Mouse (Mus musculus) MEL (cell line): Measurements from ENCODE around the gene 2010003K11Rik. TPM values are rescaled to one million over a fixed set of nuclear protein-coding genes. Genes with fewer than 3 reads are reported as not detected.

Source experiments
- DNase-seq: peaks from one replicate; pipeline ENCODE4 v3.0.0; 2011; ENCODE audit warnings: low read depth, low spot score
- H3K27ac ChIP-seq: 2 replicates; pipeline ENCODE4 v1.5.1; 2012; ENCODE audit warnings: low read depth, mild to moderate bottlenecking, control low read depth, low read length, moderate library complexity; ENCODE audit not compliant: control insufficient read depth
- H3K27me3 ChIP-seq, 2 experiments: fragments of 150-350 bp in 1 of 2; sonication (generic) in 1 of 2; 2 replicates each; pipeline ENCODE4 v1.6.1; 2012; ENCODE audit warnings: low read length in 2 of 2, mild to moderate bottlenecking in 2 of 2, improper control_type of control experiment in 1 of 2, moderate library complexity in 1 of 2; ENCODE audit not compliant: insufficient read depth in 2 of 2, control insufficient read depth in 1 of 2
- H3K36me3 ChIP-seq, 2 experiments: 2 replicates each; pipeline ENCODE4 v1.6.1; 2012 to 2014; ENCODE audit warnings: low read length in 2 of 2, improper control_type of control experiment in 1 of 2, inconsistent platforms in 1 of 2, mild to moderate bottlenecking in 1 of 2; ENCODE audit not compliant: insufficient read depth in 2 of 2, control insufficient read depth in 1 of 2
- H3K4me1 ChIP-seq, 2 experiments: fragments of 150-350 bp in 1 of 2; sonication (generic) in 1 of 2; 2 replicates each; pipeline ENCODE4 v1.6.1; 2012; ENCODE audit warnings: low read length in 2 of 2, improper control_type of control experiment in 1 of 2, mild to moderate bottlenecking in 1 of 2; ENCODE audit not compliant: insufficient read depth in 2 of 2, control insufficient read depth in 1 of 2
- H3K4me3 ChIP-seq, 2 experiments: fragments of 150-350 bp in 1 of 2; sonication (generic) in 1 of 2; 2 replicates each; pipeline ENCODE4 v1.5.1; 2012; ENCODE audit warnings: low read depth in 2 of 2, low read length in 2 of 2, mild to moderate bottlenecking in 2 of 2, moderate library complexity in 2 of 2, control low read depth in 1 of 2, improper control_type of control experiment in 1 of 2; ENCODE audit not compliant: control insufficient read depth in 1 of 2, insufficient read depth in 1 of 2
- H3K79me2 ChIP-seq: 2 replicates; pipeline ENCODE4 v1.6.1; 2012; ENCODE audit warnings: mild to moderate bottlenecking, low read length, moderate library complexity; ENCODE audit not compliant: control insufficient read depth, poor library complexity, insufficient read depth
- H3K9ac ChIP-seq: 2 replicates; pipeline ENCODE4 v1.6.1; 2012; ENCODE audit warnings: low read depth, mild to moderate bottlenecking, control low read depth, low read length, moderate library complexity; ENCODE audit not compliant: control insufficient read depth, poor library complexity, severe bottlenecking
- H3K9me3 ChIP-seq: fragments of 150-350 bp; sonication (generic); replicated peaks from 2 replicates; pipeline ENCODE4 v1.6.1; 2012; ENCODE audit warnings: mild to moderate bottlenecking, low read length, improper control_type of control experiment, moderate library complexity; ENCODE audit not compliant: insufficient read depth
- BHLHE40 ChIP-seq: IDR thresholded peaks from 2 replicates; pipeline ENCODE4 v1.6.1; 2012; ENCODE audit warnings: low read depth, mild to moderate bottlenecking, inconsistent platforms, low read length, improper control_type of control experiment, borderline replicate concordance
- CTCF ChIP-seq, 3 experiments: IDR thresholded peaks in 2 of 3; conservative IDR thresholded peaks in 1 of 3; 2 replicates each; pipeline ENCODE4 v1.5.1; 2011 to 2012; ENCODE audit warnings: low read length in 3 of 3, low read depth in 2 of 3, mild to moderate bottlenecking in 2 of 3, improper control_type of control experiment in 1 of 3, inconsistent platforms in 1 of 3, mixed read lengths in 1 of 3, moderate library complexity in 1 of 3; ENCODE audit not compliant: control insufficient read depth in 1 of 3, insufficient read depth in 1 of 3, poor library complexity in 1 of 3, severe bottlenecking in 1 of 3
- ELF1 ChIP-seq: IDR thresholded peaks from 2 replicates; pipeline ENCODE4 v1.6.1; 2014; ENCODE audit warnings: low read depth, mild to moderate bottlenecking, inconsistent platforms, low read length, improper control_type of control experiment, moderate library complexity
- EP300 ChIP-seq, 2 experiments: IDR thresholded peaks; 2 replicates each; pipeline ENCODE4 v1.6.1; 2011; ENCODE audit warnings: improper control_type of control experiment in 2 of 2, low read length in 2 of 2, low read depth in 1 of 2, mild to moderate bottlenecking in 1 of 2
- ETS1 ChIP-seq: IDR thresholded peaks from 2 replicates; pipeline ENCODE4 v1.6.1; 2012; ENCODE audit warnings: low read depth, mild to moderate bottlenecking, inconsistent platforms, low read length, improper control_type of control experiment, moderate library complexity
- GABPA ChIP-seq: IDR thresholded peaks from 2 replicates; pipeline ENCODE4 v1.6.1; 2012; ENCODE audit warnings: low read depth, mild to moderate bottlenecking, inconsistent platforms, low read length, improper control_type of control experiment, moderate library complexity
- GATA1 ChIP-seq: IDR thresholded peaks from 2 replicates; pipeline ENCODE4 v1.6.1; 2011; ENCODE audit warnings: low read depth, low read length, improper control_type of control experiment
- HCFC1 ChIP-seq: IDR thresholded peaks from 2 replicates; pipeline ENCODE4 v1.6.1; 2012; ENCODE audit warnings: low read depth, mild to moderate bottlenecking, inconsistent platforms, low read length, improper control_type of control experiment, moderate library complexity
- MAZ ChIP-seq: IDR thresholded peaks from 2 replicates; pipeline ENCODE4 v1.6.1; 2012; ENCODE audit warnings: low read depth, mild to moderate bottlenecking, inconsistent platforms, low read length, improper control_type of control experiment
- MEF2A ChIP-seq: IDR thresholded peaks from 2 replicates; pipeline ENCODE4 v1.6.1; 2014; ENCODE audit warnings: low read depth, mild to moderate bottlenecking, inconsistent platforms, low read length, improper control_type of control experiment; ENCODE audit not compliant: poor library complexity, insufficient replicate concordance, severe bottlenecking; ENCODE audit errors: extremely low read depth
- NELFE ChIP-seq: IDR thresholded peaks from 2 replicates; pipeline ENCODE4 v1.6.1; 2011; ENCODE audit warnings: low read depth, low read length, improper control_type of control experiment
- NRF1 ChIP-seq: IDR thresholded peaks from 2 replicates; pipeline ENCODE4 v1.6.1; 2014; ENCODE audit warnings: low read depth, mild to moderate bottlenecking, inconsistent platforms, low read length, improper control_type of control experiment, moderate library complexity; ENCODE audit not compliant: poor library complexity, insufficient read depth, severe bottlenecking
- POLR2A ChIP-seq, 2 experiments: IDR thresholded peaks; 2 replicates each; pipeline ENCODE4 v1.6.1; 2011 to 2012; ENCODE audit warnings: low read length in 2 of 2, mild to moderate bottlenecking in 2 of 2, control low read depth in 1 of 2, improper control_type of control experiment in 1 of 2, low read depth in 1 of 2, moderate library complexity in 1 of 2; ENCODE audit not compliant: control insufficient read depth in 1 of 2, insufficient read depth in 1 of 2, poor library complexity in 1 of 2
- RAD21 ChIP-seq: IDR thresholded peaks from 2 replicates; pipeline ENCODE4 v1.6.1; 2011; ENCODE audit warnings: mild to moderate bottlenecking, low read depth, low read length, improper control_type of control experiment
- RCOR1 ChIP-seq: IDR thresholded peaks from 2 replicates; pipeline ENCODE4 v1.6.1; 2012; ENCODE audit warnings: low read depth, mild to moderate bottlenecking, inconsistent platforms, low read length, improper control_type of control experiment
- SIN3A ChIP-seq: IDR thresholded peaks from 2 replicates; pipeline ENCODE4 v1.6.1; 2012; ENCODE audit warnings: low read length, improper control_type of control experiment, inconsistent platforms
- SMC3 ChIP-seq: IDR thresholded peaks from 2 replicates; pipeline ENCODE4 v1.6.1; 2011; ENCODE audit warnings: low read depth, low read length, improper control_type of control experiment
- TBP ChIP-seq: IDR thresholded peaks from 2 replicates; pipeline ENCODE4 v1.8.0; 2011; ENCODE audit warnings: low read depth, low read length, improper control_type of control experiment
- TCF12 ChIP-seq: IDR thresholded peaks from 2 replicates; pipeline ENCODE4 v1.6.1; 2014; ENCODE audit warnings: low read depth, mild to moderate bottlenecking, inconsistent platforms, low read length, improper control_type of control experiment, moderate library complexity
- UBTF ChIP-seq: IDR thresholded peaks from 2 replicates; pipeline ENCODE4 v1.6.1; 2012; ENCODE audit warnings: low read depth, mild to moderate bottlenecking, inconsistent platforms, low read length, improper control_type of control experiment, moderate library complexity, borderline replicate concordance; ENCODE audit not compliant: insufficient read depth
- ZC3H11A ChIP-seq: IDR thresholded peaks from 2 replicates; pipeline ENCODE4 v1.6.1; 2012; ENCODE audit warnings: low read depth, mild to moderate bottlenecking, inconsistent platforms, low read length, improper control_type of control experiment
- ZKSCAN1 ChIP-seq: IDR thresholded peaks from 2 replicates; pipeline ENCODE4 v1.6.1; 2012; ENCODE audit warnings: low read depth, mild to moderate bottlenecking, inconsistent platforms, low read length, improper control_type of control experiment, moderate library complexity
- polyA plus RNA-seq, 2 experiments: library from polyadenylated mRNA; stranded (reverse) in 1 of 2; unstranded in 1 of 2; fragments of >175 nt in 1 of 2; fragments of >200 nt in 1 of 2; gene quantifications; 2 replicates each; pipeline versions ENCODE4 v1.2.1 to v1.2.4; 2012; ENCODE audit warnings: low replicate concordance in 2 of 2, low read depth in 1 of 2; ENCODE audit not compliant: insufficient read length in 2 of 2, insufficient read depth in 1 of 2, missing spikeins in 1 of 2
- total RNA-seq: library from RNA; depleted of rRNA; stranded (reverse); fragments of 300-350 nt; gene quantifications from 2 replicates; pipeline ENCODE4 v1.2.3, GENCODE M21; 2012

Gene 2010003K11Rik
- total and polyA plus RNA-seq, 3 experiments, result not detected

DNA sequence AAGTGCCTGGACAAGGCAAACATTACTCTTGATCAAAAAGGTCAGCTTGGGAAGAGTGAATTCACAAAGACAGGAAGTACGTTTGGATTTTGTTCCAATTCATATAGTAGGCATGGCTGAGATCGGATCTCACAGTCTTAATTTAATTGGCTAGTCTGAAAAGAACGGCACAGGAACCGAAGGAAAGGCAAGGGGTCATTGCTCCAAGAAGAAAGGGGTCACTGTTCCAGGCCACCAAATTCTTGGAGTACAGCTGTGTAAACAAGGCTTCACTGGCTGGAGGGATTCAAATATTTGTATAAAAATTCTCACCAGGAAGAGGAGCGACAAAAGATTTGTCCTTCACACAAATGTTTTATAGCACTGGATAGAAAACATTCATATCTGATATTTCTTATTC, 13.4 kb downstream of the 2010003K11Rik start:
- no peak for DNase-seq
- TF ChIP-seq SMC3 (no peak), BHLHE40 (no peak), GABPA (no peak), GATA1 (no peak), TBP (no peak), ELF1 (no peak), MEF2A (no peak), ZKSCAN1 (no peak), SIN3A (no peak), EP300 (IDR thresholded peaks at IDR 0.05; ENCODE audit: low read depth in 1 of 2, low read length in 2 of 2) (no peak), RCOR1 (no peak), NRF1 (no peak)
- Histone ChIP-seq H3K9me3 (no peaks in the 10 kb centered on the region), H3K4me3 (no peak overlapping the region), H3K4me1 (no peaks in the 10 kb centered on the region), H3K27me3 (peaks cover 10 to 12% of the 10 kb centered on the region in 2 experiments), H3K27ac (no peak overlapping the region), H3K36me3 (no peaks in the 10 kb centered on the region), H3K9ac (no peak overlapping the region), H3K79me2 (no peaks in the 10 kb centered on the region)

DNA sequence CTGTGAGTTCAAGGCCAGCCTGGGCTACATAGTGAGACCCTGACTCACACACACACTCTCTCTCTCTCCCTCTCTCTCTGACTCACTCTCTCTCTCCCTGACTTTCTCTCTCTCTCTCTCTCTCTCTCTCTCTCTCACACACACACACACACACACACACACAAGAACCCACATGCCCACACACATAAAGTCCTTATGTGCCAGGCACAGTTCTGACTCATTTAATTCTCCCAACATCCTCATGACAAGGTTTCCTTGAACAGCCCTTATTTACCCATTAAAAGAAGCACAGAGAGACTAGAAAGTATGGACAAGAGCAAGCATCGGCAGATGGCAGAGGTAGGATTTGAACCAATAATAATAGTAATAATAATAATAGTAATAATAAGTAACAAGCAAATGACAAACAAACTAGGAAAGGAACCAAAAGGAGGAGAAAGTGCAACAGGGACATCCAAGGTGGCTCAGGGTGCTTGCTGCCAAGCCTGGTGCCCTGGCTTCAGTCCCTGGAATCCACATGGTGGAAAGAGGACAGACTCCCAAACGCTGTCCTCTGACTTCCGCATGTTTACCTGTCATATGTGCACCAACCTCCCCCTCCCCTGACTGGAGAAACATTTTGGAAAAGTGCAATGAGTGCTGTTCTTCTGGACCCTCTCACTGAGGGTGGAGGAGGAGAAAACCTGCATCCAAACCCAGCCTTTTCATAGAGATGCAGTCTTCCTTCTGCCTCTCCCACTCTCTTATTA, 16.1 kb downstream of the 2010003K11Rik start:
- Histone ChIP-seq H3K27me3 (peaks cover 6 to 8% of the 10 kb centered on the region in 2 experiments), H3K27ac (no peak overlapping the region), H3K4me1 (peaks cover 0 to 7% of the 10 kb centered on the region in 2 experiments; a peak in 1 of 4 replicates)
- no peak for TF ChIP-seq CTCF (IDR thresholded peaks at IDR 0.05 in 2 of 3, conservative IDR thresholded peaks at IDR 0.05 in 1 of 3; ENCODE audit: control insufficient read depth in 1 of 3, insufficient read depth in 1 of 3, low read depth in 2 of 3, low read length in 3 of 3, poor library complexity in 1 of 3, severe bottlenecking in 1 of 3)
- TF ChIP-seq MEF2A, result no peak
- no peak for TF ChIP-seq POLR2A (IDR thresholded peaks at IDR 0.05; ENCODE audit: control insufficient read depth in 1 of 2, insufficient read depth in 1 of 2, low read depth in 1 of 2, low read length in 2 of 2, poor library complexity in 1 of 2)
- no peak for TF ChIP-seq ELF1
- TF ChIP-seq RCOR1, result no peak
- TF ChIP-seq MAZ, result no peak
- no peak for TF ChIP-seq UBTF
- TF ChIP-seq HCFC1, result no peak
- TF ChIP-seq GATA1, result no peak
- no peak for TF ChIP-seq ETS1
- TF ChIP-seq RAD21, result no peak
- no peak for TF ChIP-seq TCF12
- TF ChIP-seq NELFE, result no peak
- TF ChIP-seq ZC3H11A, result no peak
- no peak for TF ChIP-seq SMC3
- TF ChIP-seq, all 39 proteins: peak for 0
- H3K9me3 ChIP-seq, result no peaks in the 10 kb centered on the region
- no peak for DNase-seq
- H3K4me3 ChIP-seq, result no peak overlapping the region
- H3K9ac ChIP-seq, result no peak overlapping the region
- H3K79me2 ChIP-seq, result no peaks in the 10 kb centered on the region
- peaks cover 0 to 2% of the 10 kb centered on the region in 2 experiments; a peak in 1 of 4 replicates for H3K36me3 ChIP-seq
